Mouse (Mus musculus) adrenal gland, postnatal 0 days (tissue): ENCODE results near the gene 2610528A11Rik. TPM values are rescaled to one million over a fixed set of nuclear protein-coding genes. Genes with fewer than 3 reads are reported as not detected.

ENCODE experiments used
- polyA plus RNA-seq: library from polyadenylated mRNA; unstranded; fragments of >200 nt; fragmentation: Nextera tagmentation; extraction: Ambion mirVana; gene quantifications from 2 replicates; pipeline ENCODE4 v1.2.1, GENCODE M21; 2015

2610528A11Rik gene
- 0.35 and 0.73 TPM in 2 replicates for polyA plus RNA-seq

DNA sequence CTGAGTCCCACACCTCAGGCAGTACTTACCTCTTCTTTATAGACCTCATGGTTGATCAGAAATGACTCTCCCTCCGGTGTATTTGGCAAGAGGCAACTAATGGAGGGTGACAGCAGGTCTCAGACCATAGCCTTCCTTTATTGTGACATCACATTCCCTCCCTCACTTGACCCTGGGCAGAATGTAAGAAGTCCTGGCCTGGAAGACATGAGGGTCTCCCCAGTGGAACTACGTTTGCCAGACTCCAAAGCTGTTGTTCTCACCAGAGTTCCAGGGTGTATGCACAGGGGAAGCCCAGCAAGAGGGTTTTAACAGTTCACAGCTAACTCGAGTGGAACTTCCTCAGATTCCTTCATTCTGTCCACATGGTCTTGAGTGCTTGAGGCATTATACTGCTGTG, at the start of gene 2610528A11Rik:
Gene 2610528A11Rik (minus strand): TSS at position 101 of the 400 bp plus-strand sequence.

DNA sequence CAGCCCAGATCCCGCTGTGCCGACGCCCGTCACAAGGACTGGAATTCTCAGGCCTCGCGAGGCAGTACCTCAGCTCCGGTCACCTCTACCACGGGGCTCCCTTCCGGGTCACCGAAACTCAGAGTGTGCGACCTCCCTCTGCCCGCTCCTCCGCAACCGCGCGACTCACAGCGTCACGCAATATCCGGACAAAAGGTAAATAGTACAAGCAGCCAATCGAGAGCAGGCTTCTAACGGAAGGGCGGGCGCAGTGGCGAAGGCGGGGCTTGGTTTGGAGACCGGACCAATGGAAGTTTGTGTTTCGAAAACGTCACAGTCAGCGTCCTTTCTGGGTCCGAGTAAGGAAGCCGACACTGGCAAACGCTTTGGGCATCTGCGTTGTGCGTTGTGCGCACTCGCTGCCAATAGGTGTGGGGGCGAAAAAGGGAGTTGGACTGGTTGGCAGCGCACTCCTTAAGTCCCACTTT, 21.3 kb upstream of the 2610528A11Rik start, which contains the start of gene Ghitm:
Gene Ghitm (minus strand): TSS at position 146 of the 467 bp plus-strand sequence.

DNA sequence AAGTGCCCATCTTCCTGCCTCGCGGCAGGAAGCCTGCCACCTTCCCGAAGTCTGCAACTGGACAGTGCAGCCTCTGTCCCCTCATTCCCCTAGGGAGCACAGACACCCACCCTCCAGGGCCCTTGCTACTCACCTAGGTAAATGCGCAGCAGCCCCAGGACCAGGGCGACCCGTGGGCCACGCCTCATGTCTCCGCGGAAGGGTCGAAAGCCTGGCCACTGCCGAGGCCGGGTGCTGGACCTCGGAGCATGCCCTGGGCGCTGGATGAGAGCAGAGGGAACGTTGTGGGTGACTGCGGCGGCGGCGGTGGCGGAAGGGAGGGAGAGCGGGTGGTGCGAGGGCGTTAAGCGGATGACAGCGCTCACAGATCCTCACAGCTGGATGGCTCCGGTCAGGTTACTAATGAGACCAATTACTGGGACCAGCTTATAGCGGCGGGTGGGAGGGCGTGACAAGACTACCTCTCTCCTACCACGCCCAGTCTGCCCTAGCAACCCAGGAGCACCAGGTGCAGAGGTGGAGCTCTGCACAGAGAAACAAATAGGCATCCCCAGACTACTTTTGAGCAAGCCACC, 15.8 kb downstream of the 2610528A11Rik start, which contains the start of gene Cdhr1:
Gene Cdhr1 (minus strand): TSS at position 392 of the 575 bp plus-strand sequence.

DNA sequence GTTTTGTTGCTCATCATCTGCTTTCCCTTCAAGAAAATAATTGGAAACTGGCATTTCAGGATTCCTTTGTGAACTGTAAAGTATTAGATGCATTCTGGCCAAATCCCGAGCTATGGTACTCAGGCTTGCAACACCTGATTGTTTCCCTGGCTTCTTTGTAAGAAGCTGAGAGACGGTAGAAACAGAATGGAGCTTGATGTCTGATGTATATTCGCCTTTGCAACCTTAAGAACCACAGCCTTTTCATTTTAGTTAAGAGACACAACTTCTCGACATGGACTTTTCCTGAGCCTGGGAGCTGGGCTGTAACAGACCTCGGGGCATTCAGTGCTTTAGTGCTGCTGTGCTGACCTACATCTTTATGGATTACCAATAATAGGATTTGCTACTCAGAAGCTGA, 46.2 kb downstream of the 2610528A11Rik start, which contains the start of gene Lrit2:
Gene Lrit2 (plus strand): TSS at position 301 of the 400 bp plus-strand sequence.

Other genes starting within 250 kb of the 2610528A11Rik start
- 26.7 and 27.5 TPM in 2 replicates for gene Ccser2, start 145.2 kb downstream of the 2610528A11Rik start, polyA plus RNA-seq
- gene Rgr, start 65.1 kb downstream of the 2610528A11Rik start, polyA plus RNA-seq: not detected in 2 replicates
- gene Lrit1, start 59.2 kb downstream of the 2610528A11Rik start, polyA plus RNA-seq: not detected in 2 replicates
- not detected in 2 replicates for gene Lrit2, start 46.1 kb downstream of the 2610528A11Rik start, polyA plus RNA-seq
- gene Cdhr1, start 15.7 kb downstream of the 2610528A11Rik start, polyA plus RNA-seq: 0.17 and 0.28 TPM in 2 replicates
- 399 and 535 TPM in 2 replicates for gene Ghitm, start 21.2 kb upstream of the 2610528A11Rik start, polyA plus RNA-seq